Mouse (Mus musculus) liver, embryonic 11.5 days (tissue): ENCODE data around the gene Mrpl27. TPM values are rescaled to one million over a fixed set of nuclear protein-coding genes. Genes with fewer than 3 reads are reported as not detected.

ENCODE experiments used
- ATAC-seq: fragments of 200-750 bp; cut with Nextera tagmentation; replicated peaks from 2 replicates; pipeline ENCODE4 v1.8.0; 2017; ENCODE audit warnings: moderate number of reproducible peaks, mild to moderate bottlenecking, moderate TSS enrichment, moderate library complexity; ENCODE audit not compliant: low FRiP score
- DNase-seq: peaks from one replicate; pipeline ENCODE4 v3.0.0-alpha.2; 2017; ENCODE audit warnings: low spot score
- H3K27ac ChIP-seq: fragments of 300-500 bp; sonication (generic); 2 replicates; pipeline ENCODE4 v1.5.1; 2014; ENCODE audit warnings: mild to moderate bottlenecking, low read depth, low read length, control low read depth
- H3K27me3 ChIP-seq: fragments of 300-500 bp; sonication (generic); replicated peaks from 2 replicates; pipeline ENCODE4 v1.6.1; 2014; ENCODE audit warnings: low read length, mixed read lengths; ENCODE audit not compliant: control insufficient read depth, insufficient read depth
- H3K36me3 ChIP-seq: fragments of 300-500 bp; sonication (generic); 2 replicates; pipeline ENCODE4 v1.6.1; 2014; ENCODE audit warnings: mild to moderate bottlenecking, low read length, moderate library complexity, mixed read lengths; ENCODE audit not compliant: control insufficient read depth, insufficient read depth
- H3K4me1 ChIP-seq: fragments of 300-500 bp; sonication (generic); replicated peaks from 2 replicates; pipeline ENCODE4 v1.6.1; 2014; ENCODE audit warnings: low read length, mixed read lengths; ENCODE audit not compliant: control insufficient read depth, insufficient read depth
- H3K4me2 ChIP-seq: fragments of 300-500 bp; sonication (generic); 2 replicates; pipeline ENCODE4 v1.6.1; 2014; ENCODE audit warnings: mild to moderate bottlenecking, control low read depth, moderate library complexity
- H3K4me3 ChIP-seq: fragments of 300-500 bp; sonication (generic); 2 replicates; pipeline ENCODE4 v1.5.1; 2014; ENCODE audit warnings: low read depth, low read length, control low read depth
- H3K9ac ChIP-seq: fragments of 300-500 bp; sonication (generic); 2 replicates; pipeline ENCODE4 v1.6.1; 2014; ENCODE audit warnings: low read depth, low read length, control low read depth
- H3K9me3 ChIP-seq: fragments of 300-500 bp; sonication (generic); 2 replicates; pipeline ENCODE4 v1.6.1; 2016; ENCODE audit warnings: low read length, inconsistent platforms, mixed read lengths; ENCODE audit not compliant: control insufficient read depth
- WGBS: fragments of 180-500 bp; shearing (Covaris S2); extraction: QIAGEN DNeasy Blood & Tissue Kit; methylation state at CpG from one replicate; pipeline ENCODE4 v1.1.7; 2014; 5-methylcytosine and 5-hydroxymethylcytosine counted together
- polyA plus RNA-seq: library from polyadenylated mRNA; unstranded; fragments of >200 nt; fragmentation: Nextera tagmentation; extraction: Ambion mirVana; gene quantifications from 2 replicates; pipeline ENCODE4 v1.2.1, GENCODE M21; 2014

The Mrpl27 gene
- 127 and 132 TPM in 2 replicates for polyA plus RNA-seq

DNA sequence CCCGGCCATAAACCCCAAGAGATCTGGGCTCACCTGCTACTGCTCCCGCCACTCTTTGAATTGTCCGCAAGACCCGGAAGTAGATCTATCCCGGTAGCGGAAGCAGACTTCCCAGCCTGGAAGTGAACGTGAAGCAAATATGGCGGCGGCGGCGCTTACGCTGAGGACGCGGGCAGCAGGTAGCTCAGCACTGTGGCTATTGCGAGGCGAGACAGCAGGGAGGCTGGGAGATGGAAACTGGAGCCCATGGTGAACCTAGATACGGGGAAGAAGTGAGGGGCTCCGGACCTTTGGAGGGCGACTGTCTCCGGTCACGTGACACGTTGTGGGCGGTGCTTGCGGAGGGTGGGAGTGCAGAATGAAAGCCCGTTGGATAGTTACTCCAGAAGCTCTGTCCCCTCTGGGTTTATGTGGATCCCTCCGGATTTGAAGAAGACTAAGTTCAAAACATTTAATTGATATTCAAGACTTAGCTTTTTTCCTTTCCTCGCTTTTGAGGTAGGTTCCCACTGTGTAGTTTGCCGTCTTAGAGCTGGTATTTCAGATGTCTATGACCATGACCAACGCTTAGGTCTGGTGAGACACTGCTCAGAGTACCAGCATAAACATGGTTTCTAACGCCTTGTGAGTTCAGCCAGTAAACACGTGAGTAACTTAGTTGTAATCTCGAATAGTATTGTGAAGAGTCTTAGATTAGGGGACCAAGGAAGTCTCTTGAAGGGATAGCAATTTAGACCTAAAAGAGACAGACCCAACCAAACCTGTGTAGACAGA, at the start of gene Mrpl27, which contains the start of gene Eme1:
TSS of gene Mrpl27 (plus strand) at position 105 of the 774 bp plus-strand sequence.
TSS of gene Eme1 (minus strand) at position 302 of the 774 bp plus-strand sequence.
- Histone ChIP-seq H3K9ac (peak within 1 kb of the TSS; percentile 85), H3K4me2 (peak within 1 kb of the TSS; percentile 87), H3K27me3 (no peaks in the 10 kb centered on the region), H3K9me3 (no peaks in the 10 kb centered on the region), H3K36me3 (peaks cover 9% of the 10 kb centered on the region; the same call in 1 of the 2 replicates), H3K4me3 (peak within 1 kb of the TSS; percentile 81), H3K27ac (peak within 1 kb of the TSS; percentile 92), H3K4me1 (peaks cover 5% of the 10 kb centered on the region; the same call in 1 of the 2 replicates)
- WGBS, result 1% methylated on average over 32 of the region's 32 CpGs
- peak; percentile 89 for ATAC-seq
- DNase-seq, result peak; percentile 84

DNA sequence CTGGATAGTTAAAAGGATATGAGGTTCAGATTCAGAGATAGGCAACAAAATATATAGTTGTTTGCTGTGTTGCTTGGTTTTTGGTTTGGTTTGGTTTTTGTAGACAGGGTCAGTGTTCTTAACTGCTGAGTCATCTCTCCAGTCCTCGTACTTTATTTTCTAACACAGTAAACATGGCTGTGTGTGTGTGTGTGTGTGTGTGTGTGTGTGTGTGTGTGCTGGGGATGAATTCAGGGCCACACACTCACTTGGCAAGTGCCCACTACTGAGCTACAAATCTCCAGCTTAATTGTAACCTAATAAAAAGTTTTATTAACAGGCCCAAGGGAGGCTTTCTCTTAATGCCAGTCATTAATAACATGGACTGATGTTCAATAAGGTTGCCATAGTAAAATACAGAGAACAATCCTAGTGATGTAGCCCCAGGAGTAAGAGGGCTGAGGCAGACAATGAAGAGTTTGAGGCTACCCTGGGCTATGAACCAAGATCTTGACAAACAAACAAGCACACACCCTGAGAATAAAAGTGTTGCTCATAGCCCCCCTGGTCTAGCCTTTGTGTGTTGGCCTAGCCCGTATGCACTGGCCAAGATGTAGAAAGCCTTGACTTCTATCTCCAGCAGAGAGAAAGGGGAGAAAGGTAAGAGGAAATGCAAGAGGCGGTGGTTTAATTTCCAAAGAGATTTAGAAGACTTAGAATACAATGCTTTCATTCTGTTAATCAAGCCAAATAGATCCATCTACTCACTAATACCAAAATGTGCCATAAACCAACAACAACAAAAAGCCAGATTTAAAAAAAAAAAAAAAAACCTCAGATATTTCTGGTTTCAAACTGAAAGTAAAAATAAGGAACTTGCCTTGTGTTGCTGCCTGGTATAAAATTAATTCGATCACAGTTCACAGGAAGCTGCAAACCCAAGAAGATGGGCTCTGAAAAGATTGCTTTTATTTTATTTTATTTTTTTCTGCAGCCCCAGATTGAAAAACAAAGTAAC, 42.5 kb upstream of the Mrpl27 start:
- 63% methylated on average over 4 of the region's 4 CpGs for WGBS
- no peak overlapping the region for H3K27ac ChIP-seq
- H3K4me3 ChIP-seq, result no peak overlapping the region
- H3K27me3 ChIP-seq, result peaks cover 2% of the 10 kb centered on the region; the same call in 1 of the 2 replicates
- no peaks in the 10 kb centered on the region for H3K36me3 ChIP-seq
- ATAC-seq, result no peak
- no peak for DNase-seq
- no peak overlapping the region for H3K4me2 ChIP-seq
- H3K9me3 ChIP-seq, result no peaks in the 10 kb centered on the region
- H3K4me1 ChIP-seq, result no peaks in the 10 kb centered on the region
- H3K9ac ChIP-seq, result no peak overlapping the region

DNA sequence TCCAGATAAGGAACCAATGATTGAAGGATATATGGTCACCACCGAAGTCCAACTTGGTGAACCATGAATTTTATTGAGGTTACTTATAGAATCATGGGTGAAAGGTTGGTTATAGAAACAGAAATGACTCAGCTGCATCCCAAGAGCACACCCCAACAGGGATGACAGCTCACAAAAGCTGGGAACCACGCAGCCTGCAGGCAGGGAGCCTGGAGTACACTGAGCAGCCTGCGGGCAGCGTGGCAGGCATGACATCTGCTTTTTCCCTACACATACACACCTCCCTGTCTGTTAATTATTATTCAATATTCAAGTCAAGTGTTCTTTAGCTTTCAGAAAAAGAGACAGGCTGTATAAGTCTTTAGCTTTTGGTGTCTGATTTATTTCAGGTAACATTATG, 39.0 kb upstream of the Mrpl27 start:
- Histone ChIP-seq H3K9me3 (no peaks in the 10 kb centered on the region), H3K36me3 (no peaks in the 10 kb centered on the region), H3K4me1 (no peaks in the 10 kb centered on the region), H3K4me3 (no peak overlapping the region), H3K9ac (no peak overlapping the region), H3K27me3 (peaks cover 2% of the 10 kb centered on the region; the same call in 1 of the 2 replicates), H3K27ac (no peak overlapping the region), H3K4me2 (no peak overlapping the region)
- ATAC-seq, result no peak
- DNase-seq, result no peak
- WGBS, result 76% methylated on average over 4 of the region's 4 CpGs

DNA sequence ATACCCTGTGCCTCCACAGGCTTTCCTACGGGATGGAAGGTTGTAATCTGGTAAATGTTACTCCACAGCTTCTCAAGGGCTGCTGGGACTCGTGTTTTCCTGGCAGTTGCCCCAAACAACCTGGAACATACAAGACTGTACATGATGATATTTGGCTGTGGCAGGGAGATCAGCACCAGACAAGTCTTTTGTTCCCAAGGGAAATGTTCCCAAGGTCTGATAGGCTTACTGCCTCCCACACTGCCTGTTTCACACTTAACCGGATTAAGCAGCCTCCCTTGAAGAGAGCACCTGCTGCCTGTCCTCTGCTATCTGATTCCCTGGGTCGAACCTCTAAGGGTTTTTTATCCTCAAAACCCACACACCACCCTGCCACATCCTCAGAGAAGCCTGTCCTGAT, 38.1 kb upstream of the Mrpl27 start:
- DNase-seq, result no peak
- no peak overlapping the region for H3K4me3 ChIP-seq
- H3K36me3 ChIP-seq, result no peaks in the 10 kb centered on the region
- ATAC-seq, result no peak
- no peak overlapping the region for H3K4me2 ChIP-seq
- H3K27ac ChIP-seq, result no peak overlapping the region
- H3K9me3 ChIP-seq, result no peaks in the 10 kb centered on the region
- H3K27me3 ChIP-seq, result peaks cover 2% of the 10 kb centered on the region; the same call in 1 of the 2 replicates
- H3K4me1 ChIP-seq, result no peaks in the 10 kb centered on the region
- WGBS, result 28% methylated on average over 4 of the region's 4 CpGs
- no peak overlapping the region for H3K9ac ChIP-seq

DNA sequence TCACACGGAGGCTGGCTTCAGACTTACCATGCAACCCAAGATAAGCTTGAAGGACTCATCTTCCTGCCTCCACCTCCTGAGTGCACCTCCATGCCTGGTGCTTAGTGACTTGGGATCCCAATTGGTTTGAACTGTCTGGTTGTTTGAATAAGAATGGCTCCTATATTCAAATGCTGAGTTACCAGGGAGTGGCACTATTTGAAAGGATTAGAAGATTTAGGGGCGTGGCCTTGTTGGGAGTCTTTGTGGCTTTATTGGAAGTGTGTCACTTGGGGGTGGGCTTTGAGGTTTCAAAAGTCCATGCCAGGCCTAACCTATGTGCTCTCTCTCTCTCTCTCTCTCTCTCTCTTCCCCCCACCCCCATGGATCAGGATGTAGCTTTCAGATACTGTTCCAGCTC, 35.9 kb upstream of the Mrpl27 start:
- Histone ChIP-seq H3K4me2 (no peak overlapping the region), H3K36me3 (no peaks in the 10 kb centered on the region), H3K4me3 (no peak overlapping the region), H3K9ac (no peak overlapping the region), H3K9me3 (no peaks in the 10 kb centered on the region), H3K4me1 (no peaks in the 10 kb centered on the region), H3K27me3 (peaks cover 2% of the 10 kb centered on the region; the same call in 1 of the 2 replicates), H3K27ac (no peak overlapping the region)
- DNase-seq (no peak), ATAC-seq (no peak)
- WGBS, result 84% methylated on average over 2 of the region's 2 CpGs

DNA sequence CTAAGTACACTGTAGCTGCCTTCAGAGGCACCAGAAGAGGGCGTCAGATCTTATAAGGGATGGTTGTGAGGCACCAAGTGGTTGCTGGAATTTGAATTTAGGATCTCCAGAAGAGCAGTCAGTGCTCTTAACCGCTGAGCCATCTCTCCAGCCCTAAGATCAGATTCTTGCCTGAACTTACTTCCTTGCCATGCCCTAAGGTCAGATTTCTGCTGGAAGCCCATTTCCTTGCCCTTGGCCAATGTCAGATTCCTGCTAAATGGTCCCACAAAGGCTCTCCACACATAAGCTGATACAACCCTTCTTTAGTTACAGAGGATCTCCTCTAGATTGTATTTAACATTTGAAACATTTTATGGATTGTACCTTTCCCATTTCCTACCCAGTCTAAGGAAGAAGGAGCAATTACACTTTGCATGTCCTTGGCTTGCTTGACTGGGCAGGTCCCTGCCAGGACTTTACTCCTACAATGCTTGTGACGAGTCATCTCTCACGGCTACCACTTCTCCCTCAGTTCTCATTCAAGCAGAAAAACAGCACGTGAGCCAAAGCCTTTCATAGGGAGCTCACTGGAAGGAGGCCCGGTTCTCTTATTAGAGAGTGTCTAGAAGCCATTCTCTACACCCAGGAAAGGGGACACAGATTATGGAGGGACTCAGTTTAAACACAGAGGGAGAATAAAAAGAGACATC, 32.7 kb upstream of the Mrpl27 start:
- H3K27ac ChIP-seq, result no peak overlapping the region
- H3K4me1 ChIP-seq, result no peaks in the 10 kb centered on the region
- H3K36me3 ChIP-seq, result no peaks in the 10 kb centered on the region
- H3K9me3 ChIP-seq, result no peaks in the 10 kb centered on the region
- no peak overlapping the region for H3K4me3 ChIP-seq
- no peak for ATAC-seq
- no peak overlapping the region for H3K9ac ChIP-seq
- no peaks in the 10 kb centered on the region for H3K27me3 ChIP-seq
- no peak overlapping the region for H3K4me2 ChIP-seq
- WGBS, result 63% methylated on average over 6 of the region's 6 CpGs
- DNase-seq, result no peak

DNA sequence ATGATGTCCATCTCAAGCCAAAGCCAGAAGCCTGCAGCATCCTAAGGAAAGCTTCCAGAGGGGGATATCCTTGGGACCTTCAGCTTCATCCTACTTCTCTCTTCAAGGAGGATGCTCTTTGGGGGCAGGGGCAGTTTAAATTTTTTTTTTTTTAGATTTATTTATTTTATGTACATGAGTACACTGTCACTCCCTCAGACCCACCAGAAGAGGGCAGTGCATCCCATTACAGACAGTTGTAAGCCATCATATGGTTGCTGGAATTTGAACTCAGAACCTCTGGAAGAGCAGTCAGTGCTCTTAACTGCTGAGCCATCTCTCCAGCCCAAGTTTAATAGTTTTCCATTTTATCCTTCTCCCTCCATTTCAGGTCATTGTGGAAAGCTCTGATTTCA, 32.1 kb upstream of the Mrpl27 start:
- DNase-seq (no peak), ATAC-seq (no peak)
- Histone ChIP-seq H3K4me1 (no peaks in the 10 kb centered on the region), H3K27ac (no peak overlapping the region), H3K9ac (no peak overlapping the region), H3K9me3 (no peaks in the 10 kb centered on the region), H3K36me3 (no peaks in the 10 kb centered on the region), H3K27me3 (no peaks in the 10 kb centered on the region), H3K4me2 (no peak overlapping the region), H3K4me3 (no peak overlapping the region)

DNA sequence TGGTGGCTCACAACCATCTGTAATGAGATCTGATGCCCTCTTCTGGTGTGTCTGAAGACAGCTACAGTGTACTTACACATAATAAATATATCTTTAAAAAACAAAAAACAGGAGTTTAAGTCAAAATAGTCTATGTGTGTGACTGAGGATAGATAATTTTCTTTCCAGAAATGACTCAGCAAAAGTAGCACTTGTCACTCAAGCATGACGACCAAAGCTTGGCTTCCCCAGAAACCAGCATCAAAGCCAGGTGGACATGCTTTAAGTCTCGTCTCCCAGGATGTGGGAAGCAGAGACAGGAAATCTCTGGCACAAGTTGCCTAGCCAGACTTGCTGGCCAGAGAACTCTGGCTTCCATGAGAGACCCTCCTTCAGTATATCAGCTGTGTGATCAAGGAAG, 31.4 kb upstream of the Mrpl27 start:
- Histone ChIP-seq H3K4me2 (no peak overlapping the region), H3K27ac (no peak overlapping the region), H3K9me3 (no peaks in the 10 kb centered on the region), H3K9ac (no peak overlapping the region), H3K27me3 (no peaks in the 10 kb centered on the region), H3K36me3 (no peaks in the 10 kb centered on the region), H3K4me1 (no peaks in the 10 kb centered on the region), H3K4me3 (no peak overlapping the region)
- DNase-seq (no peak), ATAC-seq (no peak)
- WGBS, result 66% methylated on average over 2 of the region's 2 CpGs
